Mouse (Mus musculus): ENCODE data around the gene Gna13.

- TF ChIP-seq CTCF (conservative IDR thresholded peaks at IDR 0.05; ENCODE audit: low read length) (no peak), POU5F1 (IDR thresholded peaks at IDR 0.05; ENCODE audit: borderline replicate concordance, low read length) (no peak), NANOG (IDR thresholded peaks at IDR 0.05; ENCODE audit: borderline replicate concordance, low read length) (no peak)
Measured at GRCm38 (mm10) chr11:109360581-109361040, 2.0 kb upstream of the Gna13 start.
